8 mouse cellular contexts compared by ENCODE assay signal in genomic region chr7:45016761-45017160, GRCm38 (mm10). TPM values are rescaled to one million over a fixed set of nuclear protein-coding genes. Genes with fewer than 3 reads are reported as not detected.
DNase-seq lines count a peak whose midpoint lies in the region; ATAC-seq and TF ChIP-seq lines count a peak whose summit lies in the region.

No protein-coding gene starts in this region.

- H3K4me2 ChIP-seq in kidney, embryonic 16.5 days (replicated peaks; ENCODE audit: low read depth, low read length): peak overlapping the region; percentile 89
- peak overlapping the region; percentile 96 for H3K4me2 ChIP-seq in hindbrain, postnatal 0 days (ENCODE audit: low read depth, low read length)
- H3K4me2 ChIP-seq in midbrain, postnatal 0 days (ENCODE audit: low read depth, low read length, poor library complexity, severe bottlenecking): peak overlapping the region; percentile 93

- TF ChIP-seq CTCF in hindbrain, postnatal 0 days (IDR thresholded peaks at IDR 0.05; ENCODE audit: low read depth): no peak
- no peak for TF ChIP-seq CTCF in midbrain, postnatal 0 days (IDR thresholded peaks at IDR 0.05)

- no peaks in the 10 kb centered on the region for H3K9me3 ChIP-seq in kidney, embryonic 16.5 days (ENCODE audit: low read length)
- H3K9me3 ChIP-seq in hindbrain, postnatal 0 days (ENCODE audit: low read length): no peaks in the 10 kb centered on the region
- no peaks in the 10 kb centered on the region for H3K9me3 ChIP-seq in midbrain, postnatal 0 days (ENCODE audit: low read length)

- WGBS in kidney, embryonic 16.5 days: 4% methylated on average over 4 of the region's 4 CpGs
- WGBS in hindbrain, postnatal 0 days: 5% methylated on average over 4 of the region's 4 CpGs
- WGBS in midbrain, postnatal 0 days: 2% methylated on average over 4 of the region's 4 CpGs

- peaks cover 10% of the 10 kb centered on the region for H3K36me3 ChIP-seq in kidney, embryonic 16.5 days (ENCODE audit: insufficient read depth, low read length)
- H3K36me3 ChIP-seq in hindbrain, postnatal 0 days (ENCODE audit: insufficient read depth, low read length): peaks cover 16% of the 10 kb centered on the region
- H3K36me3 ChIP-seq in midbrain, postnatal 0 days (ENCODE audit: insufficient read depth, low read length): peaks cover 17% of the 10 kb centered on the region

- ATAC-seq in kidney, embryonic 16.5 days (ENCODE audit: low FRiP score, low TSS enrichment): no peak
- no peak for ATAC-seq in hindbrain, postnatal 0 days
- no peak for ATAC-seq in midbrain, postnatal 0 days (ENCODE audit: low FRiP score)
- no peak for ATAC-seq in frontal cortex, adult (ENCODE audit: low TSS enrichment)

- peak overlapping the region; percentile 96 for H3K4me3 ChIP-seq in kidney, embryonic 16.5 days (ENCODE audit: low read length)
- peak overlapping the region; percentile 65 for H3K4me3 ChIP-seq in hindbrain, postnatal 0 days (ENCODE audit: low read length)
- H3K4me3 ChIP-seq in midbrain, postnatal 0 days (ENCODE audit: low read depth, low read length): peak overlapping the region; percentile 84

- DNase-seq in kidney, adult 11 months: no peak
- peak; percentile 33 for DNase-seq in c-Kit-positive CD71-positive TER-119-negative erythroid progenitor cells, embryonic 14.5 days (ENCODE audit: low read depth)
- no peak for DNase-seq in hindbrain, postnatal 0 days (ENCODE audit: low spot score)
- no peak for DNase-seq in midbrain, postnatal 0 days (ENCODE audit: low spot score)
- DNase-seq in MN1 (ENCODE audit: low spot score): no peak
- no peak for DNase-seq in spleen, postnatal 4 days (ENCODE audit: low spot score in 2 of 2)

- H3K27ac ChIP-seq in kidney, embryonic 16.5 days (ENCODE audit: low read length): peak overlapping the region; percentile 100
- H3K27ac ChIP-seq in hindbrain, postnatal 0 days: peak overlapping the region; percentile 80
- peak overlapping the region; percentile 69 for H3K27ac ChIP-seq in midbrain, postnatal 0 days (ENCODE audit: low read depth, low read length)

- H3K27me3 ChIP-seq in kidney, embryonic 16.5 days (ENCODE audit: insufficient read depth, low read length): no peaks in the 10 kb centered on the region
- no peaks in the 10 kb centered on the region for H3K27me3 ChIP-seq in hindbrain, postnatal 0 days (ENCODE audit: insufficient read depth, low read length)
- no peaks in the 10 kb centered on the region for H3K27me3 ChIP-seq in midbrain, postnatal 0 days (ENCODE audit: insufficient read depth, low read length)

- H3K4me1 ChIP-seq in kidney, embryonic 16.5 days (ENCODE audit: insufficient read depth, low read length): peaks cover 21% of the 10 kb centered on the region
- peaks cover 14% of the 10 kb centered on the region for H3K4me1 ChIP-seq in hindbrain, postnatal 0 days (ENCODE audit: insufficient read depth, low read length)
- H3K4me1 ChIP-seq in midbrain, postnatal 0 days (ENCODE audit: insufficient read depth, low read length): peaks cover 10% of the 10 kb centered on the region; the same call in 1 of the 2 replicates

- peak overlapping the region; percentile 79 for H3K9ac ChIP-seq in kidney, embryonic 16.5 days (replicated peaks; ENCODE audit: low read length)
- peak overlapping the region; percentile 55; the same call in 1 of the 2 replicates for H3K9ac ChIP-seq in hindbrain, postnatal 0 days (replicated peaks; ENCODE audit: low read length)
- peak overlapping the region; percentile 52; the same call in 1 of the 2 replicates for H3K9ac ChIP-seq in midbrain, postnatal 0 days (replicated peaks; ENCODE audit: low read length, poor library complexity, severe bottlenecking)

RNA-seq across cellular contexts. Expression of gene Scaf1, which starts 0.6 kb away (rescaled TPM):
- polyA plus RNA-seq in kidney, embryonic 16.5 days (2015; fragmentation: Nextera tagmentation; extraction: Ambion mirVana): 30.6 and 36.4 TPM in 2 replicates
- total RNA-seq in hindbrain, postnatal 0 days (2014; rRNA removed): 76.7 and 77.7 TPM in 2 replicates
- 40.7 and 45.6 TPM in 2 replicates for polyA plus RNA-seq in hindbrain, postnatal 0 days (2015; fragmentation: Nextera tagmentation; extraction: Ambion mirVana)
- 86.5 and 90.9 TPM in 2 replicates for total RNA-seq in midbrain, postnatal 0 days (2014; rRNA removed)
- polyA plus RNA-seq in midbrain, postnatal 0 days (2015; fragmentation: Nextera tagmentation; extraction: Ambion mirVana): 49.0 and 53.3 TPM in 2 replicates

RNA-seq across cellular contexts. Expression of gene Rras, which starts 1.0 kb away (rescaled TPM):
- polyA plus RNA-seq in kidney, embryonic 16.5 days (2015; fragmentation: Nextera tagmentation; extraction: Ambion mirVana): 42.9 and 44.1 TPM in 2 replicates
- total RNA-seq in hindbrain, postnatal 0 days (2014; rRNA removed): 8.4 and 18.6 TPM in 2 replicates
- 15.8 and 16.9 TPM in 2 replicates for polyA plus RNA-seq in hindbrain, postnatal 0 days (2015; fragmentation: Nextera tagmentation; extraction: Ambion mirVana)
- total RNA-seq in midbrain, postnatal 0 days (2014; rRNA removed): 7.3 and 7.9 TPM in 2 replicates
- 11.9 and 14.0 TPM in 2 replicates for polyA plus RNA-seq in midbrain, postnatal 0 days (2015; fragmentation: Nextera tagmentation; extraction: Ambion mirVana)

RNA-seq across cellular contexts. Expression of gene Bcl2l12, which starts 18.2 kb away (rescaled TPM):
- polyA plus RNA-seq in kidney, embryonic 16.5 days (2015; fragmentation: Nextera tagmentation; extraction: Ambion mirVana): 56.1 and 61.9 TPM in 2 replicates
- 7.2 and 15.0 TPM in 2 replicates for total RNA-seq in hindbrain, postnatal 0 days (2014; rRNA removed)
- polyA plus RNA-seq in hindbrain, postnatal 0 days (2015; fragmentation: Nextera tagmentation; extraction: Ambion mirVana): 13.0 and 13.6 TPM in 2 replicates
- 7.8 and 11.4 TPM in 2 replicates for total RNA-seq in midbrain, postnatal 0 days (2014; rRNA removed)
- polyA plus RNA-seq in midbrain, postnatal 0 days (2015; fragmentation: Nextera tagmentation; extraction: Ambion mirVana): 5.9 and 8.4 TPM in 2 replicates

RNA-seq across cellular contexts. Expression of gene Irf3, which starts 19.3 kb away (rescaled TPM):
- 109 TPM in 2 replicates for polyA plus RNA-seq in kidney, embryonic 16.5 days (2015; fragmentation: Nextera tagmentation; extraction: Ambion mirVana)
- 42.2 and 48.6 TPM in 2 replicates for total RNA-seq in hindbrain, postnatal 0 days (2014; rRNA removed)
- polyA plus RNA-seq in hindbrain, postnatal 0 days (2015; fragmentation: Nextera tagmentation; extraction: Ambion mirVana): 31.5 and 33.7 TPM in 2 replicates
- total RNA-seq in midbrain, postnatal 0 days (2014; rRNA removed): 37.2 and 40.6 TPM in 2 replicates
- 25.6 and 25.9 TPM in 2 replicates for polyA plus RNA-seq in midbrain, postnatal 0 days (2015; fragmentation: Nextera tagmentation; extraction: Ambion mirVana)

RNA-seq across cellular contexts. Expression of gene Prmt1, which starts 30.4 kb away (rescaled TPM):
- polyA plus RNA-seq in kidney, embryonic 16.5 days (2015; fragmentation: Nextera tagmentation; extraction: Ambion mirVana): 681 and 701 TPM in 2 replicates
- total RNA-seq in hindbrain, postnatal 0 days (2014; rRNA removed): 215 and 251 TPM in 2 replicates
- 470 and 531 TPM in 2 replicates for polyA plus RNA-seq in hindbrain, postnatal 0 days (2015; fragmentation: Nextera tagmentation; extraction: Ambion mirVana)
- 218 and 285 TPM in 2 replicates for total RNA-seq in midbrain, postnatal 0 days (2014; rRNA removed)
- polyA plus RNA-seq in midbrain, postnatal 0 days (2015; fragmentation: Nextera tagmentation; extraction: Ambion mirVana): 580 and 583 TPM in 2 replicates
